Mouse (Mus musculus): ENCODE data around the gene Kmt2e.

Kmt2e gene

DNA sequence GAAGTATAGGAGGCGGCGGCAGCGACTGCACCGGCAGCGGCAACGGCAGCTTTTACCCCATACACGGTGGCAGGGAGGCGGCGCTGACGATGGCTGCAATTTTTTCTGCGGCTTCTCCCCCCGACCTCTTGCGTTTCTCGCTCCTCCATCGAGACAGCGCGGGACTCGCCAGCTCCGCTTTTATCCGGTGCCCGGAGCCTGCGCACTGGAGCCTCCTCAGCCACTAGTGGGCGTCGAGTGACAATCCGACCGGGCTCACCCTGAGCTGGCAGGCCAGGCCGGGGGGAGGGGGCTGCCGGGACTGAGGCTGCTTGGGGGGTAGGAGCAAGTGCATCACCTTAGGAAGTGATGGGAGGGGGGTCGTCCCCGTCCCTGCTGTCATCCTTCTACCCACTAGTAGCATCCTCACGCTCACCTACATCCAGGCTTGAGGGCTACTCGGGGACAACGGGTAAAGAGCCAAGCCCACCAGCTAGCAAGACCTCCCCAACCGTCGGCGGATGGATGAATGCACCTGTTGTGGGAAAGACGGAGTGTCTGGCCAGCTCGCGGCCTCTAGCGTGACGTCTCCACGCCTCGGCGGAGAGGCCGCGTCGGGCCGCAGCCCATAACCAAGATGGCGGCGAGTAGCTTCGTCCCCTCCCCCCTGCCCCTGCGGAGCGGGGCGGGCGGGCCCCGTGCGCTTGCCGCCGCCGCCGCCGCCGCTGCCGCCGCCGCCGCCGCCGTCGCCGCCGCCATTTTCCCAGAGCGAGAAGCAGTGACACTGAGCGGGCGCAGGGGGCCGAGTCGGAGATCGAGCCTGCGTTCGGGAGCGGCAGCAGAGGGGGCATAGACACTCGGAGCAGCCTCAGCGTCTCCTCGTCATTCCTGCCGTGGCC is at the start of gene Kmt2e:
Gene Kmt2e (plus strand): TSS at position 722 of the 878 bp plus-strand sequence.
- DNase-seq (ENCODE audit: low read depth, low spot score), result peak; percentile 94

- DNase-seq (ENCODE audit: low read depth, low spot score), result no peak
Observed at GRCm38 (mm10) chr5:23385136-23385535, 49.1 kb upstream of the Kmt2e start.

DNA sequence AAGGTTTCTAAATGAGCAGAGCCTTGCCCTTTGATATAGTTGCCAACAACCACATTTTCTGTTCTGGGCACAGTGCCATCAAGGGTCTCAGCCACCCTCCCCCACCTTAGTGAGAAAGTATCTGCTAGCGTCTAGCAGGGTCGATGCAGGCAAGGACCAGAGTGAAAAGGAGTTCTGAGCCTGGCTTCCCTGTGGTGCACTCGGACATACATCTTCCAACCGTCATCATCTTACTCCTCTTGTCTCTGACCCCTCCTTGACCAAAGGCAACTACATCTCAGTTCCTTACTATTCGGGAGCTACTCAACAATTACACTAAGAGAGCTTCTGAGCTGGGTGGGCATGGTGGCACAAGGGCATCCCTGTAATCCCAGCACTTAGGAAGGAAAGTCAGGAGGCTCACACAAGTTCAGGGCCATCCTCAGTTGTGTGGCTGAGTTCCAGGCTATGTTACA is 48.5 kb upstream of the Kmt2e start:
- DNase-seq (ENCODE audit: low read depth, low spot score), result no peak

DNA sequence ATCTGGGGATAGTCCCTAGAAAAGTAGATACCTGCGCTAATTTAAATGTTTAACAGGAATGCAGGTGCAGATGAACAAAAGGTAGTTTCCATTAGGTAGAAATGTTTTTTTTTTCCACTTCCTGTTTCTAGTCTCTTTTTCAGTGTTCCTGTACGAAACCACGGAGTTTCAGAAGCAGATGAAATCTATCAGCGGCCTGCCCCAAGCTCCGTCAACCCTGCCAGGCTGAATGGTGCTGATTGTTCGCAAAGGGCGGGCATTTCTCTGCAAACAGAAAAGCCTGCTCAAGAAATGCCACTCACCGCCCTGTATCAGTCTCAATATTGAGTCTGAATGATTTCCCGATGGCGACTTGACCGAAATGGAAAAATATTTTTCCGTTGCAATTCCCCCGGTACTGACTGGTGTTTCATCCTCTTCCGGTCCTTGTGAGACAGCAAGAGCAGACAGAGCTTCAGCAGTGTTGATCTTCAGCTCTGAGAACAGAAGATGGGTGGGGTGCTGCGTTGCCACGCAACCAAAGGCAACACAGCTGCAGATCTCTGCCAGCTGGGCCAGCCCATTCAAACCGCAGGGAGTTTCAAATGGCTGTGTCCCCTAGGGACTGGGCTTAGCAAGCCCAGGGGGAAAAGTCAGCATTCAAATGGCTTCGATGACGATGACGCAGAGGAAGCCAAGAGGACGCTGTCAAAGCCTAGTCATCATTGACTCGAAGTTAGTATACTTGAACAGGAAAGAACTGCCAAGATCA is 47.5 kb upstream of the Kmt2e start:
- peak; percentile 94 for DNase-seq (ENCODE audit: low read depth, low spot score)

- DNase-seq (ENCODE audit: low read depth, low spot score), result no peak
Observed at GRCm38 (mm10) chr5:23387313-23387666, 47.0 kb upstream of the Kmt2e start.

DNA sequence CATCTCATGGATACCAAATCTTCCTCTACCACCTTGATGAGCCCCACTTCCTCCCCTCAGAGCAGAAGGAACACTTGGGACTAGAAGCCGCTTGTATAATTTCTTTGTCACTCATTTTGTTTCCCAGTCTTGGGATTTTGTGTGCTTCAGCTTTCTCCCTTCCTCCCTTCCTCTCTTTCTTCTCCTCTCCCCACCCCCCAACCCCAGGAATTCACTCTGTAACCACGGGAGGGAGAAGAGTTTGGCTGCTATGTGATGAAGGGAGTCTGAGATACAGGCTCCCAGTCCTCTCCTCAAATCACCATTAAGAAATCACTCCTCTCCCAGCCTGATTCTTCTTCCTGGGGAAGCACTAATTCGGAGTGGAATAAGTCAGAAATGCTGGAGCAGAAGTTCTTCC is 46.1 kb upstream of the Kmt2e start:
- no peak for DNase-seq (ENCODE audit: low read depth, low spot score)

GRCm38 (mm10) chr5:23389601-23390305 is 44.5 kb upstream of the Kmt2e start:
- DNase-seq (ENCODE audit: low read depth, low spot score), result no peak

GRCm38 (mm10) chr5:23391714-23392113 is 42.5 kb upstream of the Kmt2e start:
- DNase-seq (ENCODE audit: low read depth, low spot score), result no peak

- DNase-seq (ENCODE audit: low read depth, low spot score), result no peak
Observed at GRCm38 (mm10) chr5:23393870-23394269, 40.4 kb upstream of the Kmt2e start.

- DNase-seq (ENCODE audit: low read depth, low spot score), result no peak
Observed at GRCm38 (mm10) chr5:23394366-23395145, 39.7 kb upstream of the Kmt2e start.

GRCm38 (mm10) chr5:23395721-23396120 is 38.5 kb upstream of the Kmt2e start:
- DNase-seq (ENCODE audit: low read depth, low spot score), result no peak

- no peak for DNase-seq (ENCODE audit: low read depth, low spot score)
Observed at GRCm38 (mm10) chr5:23396756-23397155, 37.5 kb upstream of the Kmt2e start.

DNA sequence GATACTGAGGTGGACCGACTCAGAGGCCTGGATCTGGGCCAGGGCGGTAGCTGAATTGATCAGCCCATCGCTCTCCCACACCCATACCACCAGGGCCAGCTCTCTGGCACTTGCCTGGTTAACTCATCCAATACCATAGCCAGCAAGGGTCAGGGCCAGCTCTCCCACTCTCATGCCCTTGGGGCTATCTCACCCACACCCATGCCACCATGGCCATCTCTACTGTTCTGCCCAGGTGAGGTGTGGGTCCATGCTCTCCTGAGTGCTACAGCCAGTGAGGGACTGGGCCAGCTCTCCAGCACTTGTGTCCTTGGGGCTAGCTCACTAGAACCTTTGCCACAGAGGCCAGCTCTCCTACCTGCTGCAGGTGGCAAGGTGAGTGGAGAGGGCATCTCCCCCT is 34.1 kb upstream of the Kmt2e start:
- no peak for DNase-seq (ENCODE audit: low read depth, low spot score)

DNA sequence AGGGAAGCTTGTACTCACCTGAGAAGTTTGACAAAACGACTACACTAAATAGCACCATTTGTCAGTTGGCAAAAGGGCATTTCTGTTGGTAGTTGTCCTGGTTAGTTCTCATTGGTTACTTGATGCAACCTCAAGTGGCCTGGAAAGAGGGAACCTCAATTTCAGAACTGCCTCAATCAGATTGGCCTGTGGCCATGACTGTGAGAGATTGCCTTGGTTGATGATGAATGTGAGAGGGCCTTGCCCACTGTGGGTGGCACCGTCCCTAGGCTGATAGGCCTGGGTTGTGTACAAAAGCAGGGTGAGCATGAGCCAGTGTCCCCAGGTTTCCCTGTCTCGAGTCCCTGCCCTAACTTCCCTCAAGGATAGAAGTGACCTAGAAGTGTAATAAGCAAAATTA is 33.4 kb upstream of the Kmt2e start:
- DNase-seq (ENCODE audit: low read depth, low spot score), result no peak

- DNase-seq (ENCODE audit: low read depth, low spot score), result peak; percentile 89
Observed at GRCm38 (mm10) chr5:23401368-23401767, 32.9 kb upstream of the Kmt2e start.

GRCm38 (mm10) chr5:23401999-23402398 is 32.2 kb upstream of the Kmt2e start:
- DNase-seq (ENCODE audit: low read depth, low spot score), result no peak

- DNase-seq (ENCODE audit: low read depth, low spot score), result peak; percentile 80
Observed at GRCm38 (mm10) chr5:23403161-23403560, 31.1 kb upstream of the Kmt2e start.

GRCm38 (mm10) chr5:23405666-23406404 is 28.4 kb upstream of the Kmt2e start:
- DNase-seq (ENCODE audit: low read depth, low spot score), result peak; percentile 58

DNA sequence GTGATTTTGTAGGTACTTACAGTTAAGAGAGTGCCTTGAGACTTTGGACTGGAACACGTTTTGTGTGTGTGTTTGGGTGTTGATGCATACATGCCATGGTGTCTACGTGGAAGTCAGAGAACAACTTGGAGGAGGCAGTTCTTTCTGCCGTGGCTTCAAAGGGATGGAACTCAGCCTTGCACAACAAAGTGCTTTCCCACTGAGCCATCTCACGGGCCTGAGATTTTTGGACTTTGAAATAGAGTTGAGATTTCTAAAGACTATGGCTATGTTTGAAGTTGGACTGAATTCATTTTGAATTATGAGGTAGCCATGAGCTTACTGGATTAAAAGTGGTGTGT is 27.9 kb upstream of the Kmt2e start:
- no peak for DNase-seq (ENCODE audit: low read depth, low spot score)

GRCm38 (mm10) chr5:23408106-23408505 is 26.1 kb upstream of the Kmt2e start:
- peak; percentile 91 for DNase-seq (ENCODE audit: low read depth, low spot score)
